Mouse (Mus musculus): ENCODE data around the gene Spert. TPM values are rescaled to one million over a fixed set of nuclear protein-coding genes. Genes with fewer than 3 reads are reported as not detected.

The Spert gene
- polyA plus RNA-seq, 1 experiment from 2014 or later, result not detected

- peak; percentile 69 for ATAC-seq (replicated peaks)
- Histone ChIP-seq H3K36me3 (replicated peaks) (no peaks in the 10 kb centered on the region), H3K9ac (no peak overlapping the region), H3K27ac (peak overlapping the region; percentile 58), H3K4me1 (peaks cover 22% of the 10 kb centered on the region), H3K4me2 (no peak overlapping the region), H3K27me3 (replicated peaks) (no peaks in the 10 kb centered on the region), H3K4me3 (no peak overlapping the region), H3K9me3 (no peaks in the 10 kb centered on the region)
- 18% methylated on average over 3 of the region's 3 CpGs for WGBS
These were observed 26.6 kb downstream of the Spert start for GRCm38 (mm10) chr14:75566303-75566702.

GRCm38 (mm10) chr14:75565534-75566140 lies 27.3 kb downstream of the Spert start:
- 30% methylated on average over 14 of the region's 14 CpGs for WGBS
- Histone ChIP-seq H3K27ac (peak overlapping the region; percentile 58), H3K9me3 (no peaks in the 10 kb centered on the region), H3K4me3 (no peak overlapping the region), H3K36me3 (replicated peaks) (no peaks in the 10 kb centered on the region), H3K9ac (no peak overlapping the region), H3K4me1 (peaks cover 22% of the 10 kb centered on the region), H3K4me2 (no peak overlapping the region), H3K27me3 (replicated peaks) (no peaks in the 10 kb centered on the region)
- ATAC-seq (replicated peaks), result peak; percentile 93

GRCm38 (mm10) chr14:75561577-75562331 lies 31.2 kb downstream of the Spert start:
- Histone ChIP-seq H3K4me3 (no peak overlapping the region), H3K4me2 (no peak overlapping the region), H3K27ac (no peak overlapping the region), H3K9ac (no peak overlapping the region), H3K4me1 (peaks cover 18% of the 10 kb centered on the region), H3K9me3 (no peaks in the 10 kb centered on the region), H3K36me3 (replicated peaks) (no peaks in the 10 kb centered on the region), H3K27me3 (replicated peaks) (no peaks in the 10 kb centered on the region)
- WGBS, result 50% methylated on average over 9 of the region's 9 CpGs
- no peak for ATAC-seq (replicated peaks)

- Histone ChIP-seq H3K9ac (no peak overlapping the region), H3K27ac (peak overlapping the region; percentile 63), H3K27me3 (replicated peaks) (no peaks in the 10 kb centered on the region), H3K4me1 (peaks cover 17% of the 10 kb centered on the region), H3K4me2 (no peak overlapping the region), H3K9me3 (no peaks in the 10 kb centered on the region), H3K36me3 (replicated peaks) (no peaks in the 10 kb centered on the region), H3K4me3 (no peak overlapping the region)
- 11% methylated on average over 8 of the region's 8 CpGs for WGBS
- no peak for ATAC-seq (replicated peaks)
These were observed 51.2 kb downstream of the Spert start for GRCm38 (mm10) chr14:75541731-75542130.

GRCm38 (mm10) chr14:75540996-75541350 lies 51.9 kb downstream of the Spert start:
- 0 out of 2 replicates have a peak overlapping the region, but pooled peaks have one; percentile 14 for H3K4me2 ChIP-seq
- 9% methylated on average over 5 of the region's 5 CpGs for WGBS
- H3K27ac ChIP-seq, result peak overlapping the region; percentile 63
- peak; percentile 73 for ATAC-seq (replicated peaks)
- no peaks in the 10 kb centered on the region for H3K36me3 ChIP-seq (replicated peaks)
- H3K4me1 ChIP-seq, result peaks cover 20% of the 10 kb centered on the region
- no peaks in the 10 kb centered on the region for H3K9me3 ChIP-seq
- no peaks in the 10 kb centered on the region for H3K27me3 ChIP-seq (replicated peaks)
- no peak overlapping the region for H3K9ac ChIP-seq
- H3K4me3 ChIP-seq, result no peak overlapping the region

- H3K4me3 ChIP-seq, result no peak overlapping the region
- ATAC-seq (replicated peaks), result peak; percentile 57; the same call in 1 of the 2 replicates
- no peaks in the 10 kb centered on the region for H3K36me3 ChIP-seq (replicated peaks)
- peak overlapping the region; percentile 63; the same call in 1 of the 2 replicates for H3K27ac ChIP-seq
- H3K4me1 ChIP-seq, result peaks cover 20% of the 10 kb centered on the region
- WGBS, result 57% methylated on average over 17 of the region's 17 CpGs
- H3K9me3 ChIP-seq, result no peaks in the 10 kb centered on the region
- no peak overlapping the region for H3K4me2 ChIP-seq
- no peak overlapping the region for H3K9ac ChIP-seq
- no peaks in the 10 kb centered on the region for H3K27me3 ChIP-seq (replicated peaks)
These were observed 52.5 kb downstream of the Spert start for GRCm38 (mm10) chr14:75540216-75540995.

- Histone ChIP-seq H3K36me3 (replicated peaks) (no peaks in the 10 kb centered on the region), H3K9me3 (no peaks in the 10 kb centered on the region), H3K9ac (no peak overlapping the region), H3K27ac (no peak overlapping the region), H3K27me3 (replicated peaks) (no peaks in the 10 kb centered on the region), H3K4me2 (no peak overlapping the region), H3K4me1 (peaks cover 20% of the 10 kb centered on the region), H3K4me3 (no peak overlapping the region)
- no peak for ATAC-seq (replicated peaks)
- 46% methylated on average over 2 of the region's 2 CpGs for WGBS
These were observed 53.7 kb downstream of the Spert start for GRCm38 (mm10) chr14:75539205-75539604.

Other genes starting within 250 kb of the Spert start
- 3.0 and 3.4 TPM in 2 replicates for gene Siah3, start 137.1 kb downstream of the Spert start, polyA plus RNA-seq (2015; fragmentation: Nextera tagmentation; extraction: Ambion mirVana)
- gene Erich6b, start 49.1 kb upstream of the Spert start, polyA plus RNA-seq (2015; fragmentation: Nextera tagmentation; extraction: Ambion mirVana), result not detected in 2 replicates
- 19.1 and 19.8 TPM in 2 replicates for gene Cog3, start 161.4 kb upstream of the Spert start, polyA plus RNA-seq (2015; fragmentation: Nextera tagmentation; extraction: Ambion mirVana)
- 9.3 and 10.4 TPM in 2 replicates for gene Slc25a30, start 193.9 kb upstream of the Spert start, polyA plus RNA-seq (2015; fragmentation: Nextera tagmentation; extraction: Ambion mirVana)

Measured in midbrain, embryonic 15.5 days (tissue).